Mouse (Mus musculus) cerebellum, postnatal 10 days (tissue): ENCODE measurements around the gene Jag1.

Experiments used
- DNase-seq, 2 experiments: peaks; one replicate each; pipeline ENCODE4 v3.0.0; 2021; ENCODE audit warnings: mixed read lengths in 2 of 2

Jag1 gene

GRCm38 (mm10) chr2:137116025-137116674 is at the start of gene Jag1:
TSS of gene Jag1 (minus strand) at chr2:137116644.
- peak; percentile 49 to 52 for DNase-seq

GRCm38 (mm10) chr2:137156018-137156417 is 39.6 kb upstream of the Jag1 start:
- DNase-seq, result no peak

GRCm38 (mm10) chr2:137153825-137154224 is 37.4 kb upstream of the Jag1 start:
- DNase-seq, result no peak

- peak; percentile 4 to 5 for DNase-seq
Observed at GRCm38 (mm10) chr2:137153172-137153667, 36.8 kb upstream of the Jag1 start.

GRCm38 (mm10) chr2:137150953-137151352 is 34.5 kb upstream of the Jag1 start:
- DNase-seq, result no peak

GRCm38 (mm10) chr2:137146938-137147666 is 30.7 kb upstream of the Jag1 start:
- DNase-seq, result no peak

- no peak for DNase-seq
Observed at GRCm38 (mm10) chr2:137138063-137138462, 21.6 kb upstream of the Jag1 start.

GRCm38 (mm10) chr2:137134035-137134434 is 17.6 kb upstream of the Jag1 start:
- no peak for DNase-seq

GRCm38 (mm10) chr2:137124861-137125260 is 8.4 kb upstream of the Jag1 start:
- no peak for DNase-seq

GRCm38 (mm10) chr2:137117321-137117690 is 862 bp upstream of the Jag1 start:
- peak; percentile 81 to 85 for DNase-seq

GRCm38 (mm10) chr2:137116675-137117320 is 354 bp upstream of the Jag1 start:
- DNase-seq, result peak; percentile 89 to 91

GRCm38 (mm10) chr2:137115241-137116024 is 1.0 kb downstream of the Jag1 start:
- peak; percentile 26 to 29 for DNase-seq

- DNase-seq, result peak; percentile 76 to 81
Observed at GRCm38 (mm10) chr2:137114248-137115096, 2.0 kb downstream of the Jag1 start.

GRCm38 (mm10) chr2:137113288-137114061 is 3.0 kb downstream of the Jag1 start:
- peak; percentile 11 to 22 for DNase-seq

GRCm38 (mm10) chr2:137110214-137110898 is 6.1 kb downstream of the Jag1 start:
- DNase-seq, result no peak

- peak; percentile 46 to 73 for DNase-seq
Observed at GRCm38 (mm10) chr2:137109321-137110213, 6.9 kb downstream of the Jag1 start.

GRCm38 (mm10) chr2:137107946-137108345 is 8.5 kb downstream of the Jag1 start:
- DNase-seq, result no peak

GRCm38 (mm10) chr2:137107203-137107602 is 9.2 kb downstream of the Jag1 start:
- DNase-seq, result no peak

- DNase-seq, result peak; percentile 61 to 75
Observed at GRCm38 (mm10) chr2:137101074-137101473, 15.4 kb downstream of the Jag1 start.
